Comparison of ENCODE assay signal across 12 mouse cellular contexts in genomic region chr13:43134468-43134867, GRCm38 (mm10). TPM values are rescaled to one million over a fixed set of nuclear protein-coding genes. Genes with fewer than 3 reads are reported as not detected.
DNase-seq lines count a peak whose midpoint lies in the region; ATAC-seq and TF ChIP-seq lines count a peak whose summit lies in the region.
"Had no signal": no experiment of that assay in that cellular context is flagged by ENCODE, and none has a peak within 500 bp of the region (broad histone marks: within the 10 kb centered on the region; RNA-seq: fewer than 3 reads in every experiment).

No protein-coding gene starts in this region.

- peaks cover 22% of the 10 kb centered on the region; the same call in 1 of the 2 replicates for H3K36me3 ChIP-seq in forebrain, embryonic 14.5 days (ENCODE audit: control insufficient read depth, insufficient read depth, low read length)
- peaks cover 11% of the 10 kb centered on the region for H3K36me3 ChIP-seq in forebrain, embryonic 15.5 days
- H3K36me3 ChIP-seq in heart, embryonic 14.5 days (ENCODE audit: control insufficient read depth, insufficient read depth, low read length), result no peaks in the 10 kb centered on the region
- no peaks in the 10 kb centered on the region for H3K36me3 ChIP-seq in liver, embryonic 12.5 days
- no peaks in the 10 kb centered on the region for H3K36me3 ChIP-seq in intestine, postnatal 0 days (ENCODE audit: control insufficient read depth, insufficient read depth)

- H3K9me3 ChIP-seq in forebrain, embryonic 14.5 days (replicated peaks; ENCODE audit: control insufficient read depth, low read length), result no peaks in the 10 kb centered on the region
- no peaks in the 10 kb centered on the region for H3K9me3 ChIP-seq in forebrain, embryonic 15.5 days
- no peaks in the 10 kb centered on the region for H3K9me3 ChIP-seq in heart, embryonic 14.5 days (ENCODE audit: control insufficient read depth, low read length)
- H3K9me3 ChIP-seq in liver, embryonic 12.5 days (replicated peaks), result no peaks in the 10 kb centered on the region
- H3K9me3 ChIP-seq in intestine, postnatal 0 days (ENCODE audit: control insufficient read depth), result no peaks in the 10 kb centered on the region
- H3K9me3 ChIP-seq: hindbrain, embryonic 12.5 days had no signal

- ATAC-seq in forebrain, embryonic 14.5 days, result no peak
- ATAC-seq in forebrain, embryonic 15.5 days (replicated peaks), result no peak
- ATAC-seq in heart, embryonic 14.5 days (ENCODE audit: insufficient number of reproducible peaks, insufficient read depth, low FRiP score, low read depth), result peak; percentile 75
- no peak for ATAC-seq in liver, embryonic 12.5 days
- ATAC-seq in intestine, postnatal 0 days, result no peak

- no peak overlapping the region for H3K9ac ChIP-seq in forebrain, embryonic 14.5 days (ENCODE audit: low read length)
- no peak overlapping the region for H3K9ac ChIP-seq in forebrain, embryonic 15.5 days (replicated peaks)
- H3K9ac ChIP-seq in heart, embryonic 14.5 days (ENCODE audit: low read length), result no peak overlapping the region
- H3K9ac ChIP-seq in liver, embryonic 12.5 days, result no peak overlapping the region
- no peak overlapping the region for H3K9ac ChIP-seq in intestine, postnatal 0 days (ENCODE audit: low read depth, low read length)
- H3K9ac ChIP-seq: hindbrain, embryonic 12.5 days had no signal

- TF ChIP-seq CTCF in brain, embryonic 14.5 days (IDR thresholded peaks at IDR 0.05; ENCODE audit: borderline replicate concordance, extremely low read depth, insufficient read depth, insufficient read length), result no peak
- TF ChIP-seq CTCF in intestine, postnatal 0 days (IDR thresholded peaks at IDR 0.05; ENCODE audit: low read depth), result no peak

- DNase-seq in forebrain, embryonic 14.5 days (ENCODE audit: low spot score), result peak; percentile 46
- peak; percentile 9 for DNase-seq in 3T3-L1 (ENCODE audit: low read depth, low spot score)
- DNase-seq in brain, embryonic 14.5 days (ENCODE audit: low read depth), result peak; percentile 53
- DNase-seq in gastrocnemius, postnatal 10 days, result no peak
- DNase-seq: kidney, adult 18-20 months had no signal

- H3K4me2 ChIP-seq in forebrain, embryonic 14.5 days (ENCODE audit: low read length), result no peak overlapping the region
- no peak overlapping the region for H3K4me2 ChIP-seq in forebrain, embryonic 15.5 days (replicated peaks)
- no peak overlapping the region for H3K4me2 ChIP-seq in heart, embryonic 14.5 days (ENCODE audit: low read length)
- H3K4me2 ChIP-seq in liver, embryonic 12.5 days, result no peak overlapping the region
- no peak overlapping the region for H3K4me2 ChIP-seq in intestine, postnatal 0 days (replicated peaks; ENCODE audit: low read depth)
- H3K4me2 ChIP-seq: hindbrain, embryonic 12.5 days; liver, embryonic 11.5 days had no signal

- no peak overlapping the region for H3K27ac ChIP-seq in forebrain, embryonic 14.5 days (ENCODE audit: low read depth, low read length)
- no peak overlapping the region for H3K27ac ChIP-seq in forebrain, embryonic 15.5 days (replicated peaks)
- peak overlapping the region; percentile 95 to 98 for H3K27ac ChIP-seq in heart, embryonic 14.5 days (replicated peaks in 1 of 2; ENCODE audit: control insufficient read depth in 1 of 2, insufficient read depth in 1 of 2, low read depth in 2 of 2, low read length in 2 of 2)
- H3K27ac ChIP-seq in liver, embryonic 12.5 days, result no peak overlapping the region
- H3K27ac ChIP-seq in intestine, postnatal 0 days (ENCODE audit: low read depth, low read length), result no peak overlapping the region
- H3K27ac ChIP-seq: hindbrain, embryonic 12.5 days had no signal

- no peak for TF ChIP-seq POLR2A in brain, embryonic 14.5 days (IDR thresholded peaks at IDR 0.05; ENCODE audit: borderline replicate concordance, extremely low read depth, insufficient read depth, insufficient read length, poor library complexity, severe bottlenecking)

- H3K4me3 ChIP-seq in forebrain, embryonic 14.5 days (ENCODE audit: low read depth, low read length), result no peak overlapping the region
- no peak overlapping the region for H3K4me3 ChIP-seq in forebrain, embryonic 15.5 days
- H3K4me3 ChIP-seq in heart, embryonic 14.5 days (ENCODE audit: control insufficient read depth in 1 of 2, insufficient read depth in 1 of 2, low read depth in 1 of 2, low read length in 2 of 2), result no peak overlapping the region
- H3K4me3 ChIP-seq in liver, embryonic 12.5 days, result no peak overlapping the region
- H3K4me3 ChIP-seq in intestine, postnatal 0 days (ENCODE audit: low read depth, low read length), result no peak overlapping the region
- H3K4me3 ChIP-seq: hindbrain, embryonic 12.5 days; myocyte had no signal

- WGBS in forebrain, embryonic 14.5 days, result 58% methylated on average over 4 of the region's 4 CpGs
- 50% methylated on average over 4 of the region's 4 CpGs for WGBS in forebrain, embryonic 15.5 days
- WGBS in heart, embryonic 14.5 days, result 7% methylated on average over 4 of the region's 4 CpGs
- 58% methylated on average over 4 of the region's 4 CpGs for WGBS in liver, embryonic 12.5 days (ENCODE audit: insufficient replicate concordance)
- 59% methylated on average over 4 of the region's 4 CpGs for WGBS in intestine, postnatal 0 days

- H3K4me1 ChIP-seq in forebrain, embryonic 14.5 days (ENCODE audit: control insufficient read depth, insufficient read depth, low read length), result no peaks in the 10 kb centered on the region
- H3K4me1 ChIP-seq in forebrain, embryonic 15.5 days, result peaks cover 3% of the 10 kb centered on the region; the same call in 1 of the 2 replicates
- peaks cover 42 to 44% of the 10 kb centered on the region in 2 experiments for H3K4me1 ChIP-seq in heart, embryonic 14.5 days (ENCODE audit: control insufficient read depth in 2 of 2, insufficient read depth in 2 of 2, low read length in 2 of 2)
- no peaks in the 10 kb centered on the region for H3K4me1 ChIP-seq in liver, embryonic 12.5 days
- no peaks in the 10 kb centered on the region for H3K4me1 ChIP-seq in intestine, postnatal 0 days (replicated peaks; ENCODE audit: control insufficient read depth, insufficient read depth, low read length)
- H3K4me1 ChIP-seq: hindbrain, embryonic 12.5 days had no signal

- no peaks in the 10 kb centered on the region for H3K27me3 ChIP-seq in forebrain, embryonic 14.5 days (replicated peaks; ENCODE audit: control insufficient read depth, insufficient read depth, low read length)
- H3K27me3 ChIP-seq in forebrain, embryonic 15.5 days, result no peaks in the 10 kb centered on the region
- no peaks in the 10 kb centered on the region for H3K27me3 ChIP-seq in heart, embryonic 14.5 days (ENCODE audit: control insufficient read depth, insufficient read depth, low read length)
- H3K27me3 ChIP-seq in liver, embryonic 12.5 days (replicated peaks), result no peaks in the 10 kb centered on the region
- H3K27me3 ChIP-seq in intestine, postnatal 0 days (replicated peaks; ENCODE audit: control insufficient read depth, insufficient read depth, low read length), result no peaks in the 10 kb centered on the region
- H3K27me3 ChIP-seq: hindbrain, embryonic 12.5 days had no signal

RNA-seq across cellular contexts. Expression of gene Tbc1d7, which starts 36.8 kb away (rescaled TPM):
- polyA plus RNA-seq in forebrain, embryonic 14.5 days (2014; fragmentation: Nextera tagmentation; extraction: Ambion mirVana), result 86.9 and 101 TPM in 2 replicates
- 79.1 and 79.9 TPM in 2 replicates for polyA plus RNA-seq in forebrain, embryonic 15.5 days (2015; fragmentation: Nextera tagmentation; extraction: Ambion mirVana)
- 43.0 and 46.2 TPM in 2 replicates for polyA plus RNA-seq in brain, embryonic 14.5 days (2012; rRNA removed)
- polyA plus RNA-seq in heart, embryonic 14.5 days (2014; fragmentation: Nextera tagmentation; extraction: Ambion mirVana), result 70.5 and 78.1 TPM in 2 replicates
- 10 to 100 TPM; 26.8 to 28.3 TPM for total RNA-seq in gastrocnemius, postnatal 10 days (2021)
- 20.0 and 20.7 TPM in 2 replicates for polyA plus RNA-seq in liver, embryonic 12.5 days (2016; fragmentation: Nextera tagmentation; extraction: Ambion mirVana)
- 22.0 and 24.1 TPM in 2 replicates for polyA plus RNA-seq in intestine, postnatal 0 days (2015; fragmentation: Nextera tagmentation; extraction: Ambion mirVana)

Comparison
In these comparisons a context has a peak if more than half of its experiments do, and no peak if none do; other contexts are left out.
1. H3K27ac ChIP-seq: peak in heart, embryonic 14.5 days (2 of 2); none in forebrain, embryonic 14.5 days (single experiment), forebrain, embryonic 15.5 days (single experiment), liver, embryonic 12.5 days (single experiment) and intestine, postnatal 0 days (single experiment).